Mouse (Mus musculus): ENCODE measurements around the gene Itga9.

GRCm38 (mm10) chr9:118814461-118814860 lies 208.0 kb downstream of the Itga9 start:
- TF ChIP-seq MYOD1 (IDR thresholded peaks at IDR 0.05; ENCODE audit: control insufficient read depth in 1 of 3, insufficient read length in 2 of 3, low read depth in 2 of 3) = no peak
- TF ChIP-seq POLR2A (IDR thresholded peaks at IDR 0.05; ENCODE audit: insufficient read length, low read depth) = no peak
- TF ChIP-seq REST (IDR thresholded peaks at IDR 0.05; ENCODE audit: insufficient read depth, insufficient read length) = no peak
- no peak for TF ChIP-seq TCF12 (IDR thresholded peaks at IDR 0.05; ENCODE audit: insufficient read depth, poor library complexity, severe bottlenecking)
- no peak for TF ChIP-seq POLR2AphosphoS2 (IDR thresholded peaks at IDR 0.05; ENCODE audit: insufficient read length, low read depth)

All from myocyte (in vitro differentiated cells).